Mouse (Mus musculus) stomach, postnatal 0 days (tissue): ENCODE results near the gene Mtg1. TPM values are rescaled to one million over a fixed set of nuclear protein-coding genes. Genes with fewer than 3 reads are reported as not detected.

Experiments used
- ATAC-seq: fragments of 200-750 bp; cut with Nextera tagmentation; 2 replicates; pipeline ENCODE4 v1.8.0; 2017; ENCODE audit not compliant: low FRiP score, low TSS enrichment
- DNase-seq: peaks from one replicate; pipeline ENCODE4 v3.0.0-alpha.2; 2016; ENCODE audit warnings: low spot score
- H3K27ac ChIP-seq: fragments of 300-500 bp; sonication (generic); replicated peaks from 2 replicates; pipeline ENCODE4 v1.5.1; 2014; ENCODE audit warnings: mild to moderate bottlenecking, control low read depth
- H3K27me3 ChIP-seq: fragments of 300-500 bp; sonication (generic); 2 replicates; pipeline ENCODE4 v1.6.1; 2014; ENCODE audit warnings: low read length; ENCODE audit not compliant: control insufficient read depth, insufficient read depth
- H3K36me3 ChIP-seq: fragments of 300-500 bp; sonication (generic); 2 replicates; pipeline ENCODE4 v1.6.1; 2014; ENCODE audit warnings: low read length, mixed read lengths; ENCODE audit not compliant: control insufficient read depth, insufficient read depth
- H3K4me1 ChIP-seq: fragments of 300-500 bp; sonication (generic); replicated peaks from 2 replicates; pipeline ENCODE4 v1.6.1; 2014; ENCODE audit warnings: antibody characterized with exemption; ENCODE audit not compliant: control insufficient read depth, insufficient read depth
- H3K4me2 ChIP-seq: fragments of 300-500 bp; sonication (generic); replicated peaks from 2 replicates; pipeline ENCODE4 v1.6.1; 2014; ENCODE audit warnings: low read depth, mild to moderate bottlenecking, control low read depth, moderate library complexity
- H3K4me3 ChIP-seq: fragments of 300-500 bp; sonication (generic); 2 replicates; pipeline ENCODE4 v1.5.1; 2014; ENCODE audit warnings: low read depth, low read length, control low read depth
- H3K9ac ChIP-seq: fragments of 300-500 bp; sonication (generic); 2 replicates; pipeline ENCODE4 v1.6.1; 2014; ENCODE audit warnings: mild to moderate bottlenecking, low read length, control low read depth, mixed read lengths
- H3K9me3 ChIP-seq: fragments of 300-500 bp; sonication (generic); 2 replicates; pipeline ENCODE4 v1.6.1; 2016; ENCODE audit warnings: low read length; ENCODE audit not compliant: control insufficient read depth
- CTCF ChIP-seq: IDR thresholded peaks from 2 replicates; pipeline ENCODE4 v1.5.1; 2016; ENCODE audit warnings: antibody characterized with exemption, low read depth, mild to moderate bottlenecking, moderate library complexity
- EP300 ChIP-seq: optimal IDR thresholded peaks from 2 replicates; pipeline ENCODE3; 2016; ENCODE audit warnings: antibody characterized with exemption
- WGBS: fragments of 180-500 bp; shearing (Covaris S2); extraction: QIAGEN DNeasy Blood & Tissue Kit; methylation state at CpG from one replicate; pipeline ENCODE4 v1.1.7; 2014; 5-methylcytosine and 5-hydroxymethylcytosine counted together
- polyA plus RNA-seq: library from polyadenylated mRNA; unstranded; fragments of >200 nt; fragmentation: Nextera tagmentation; extraction: Ambion mirVana; gene quantifications from 2 replicates; pipeline ENCODE4 v1.2.1, GENCODE M21; 2015

Gene Mtg1
- polyA plus RNA-seq, 1 experiment from 2014 or later = 20.6 TPM

- H3K9me3 ChIP-seq = no peaks in the 10 kb centered on the region
- H3K4me2 ChIP-seq = no peak overlapping the region
- ATAC-seq = no peak
- no peaks in the 10 kb centered on the region for H3K27me3 ChIP-seq
- no peak overlapping the region for H3K27ac ChIP-seq
- H3K4me3 ChIP-seq = no peak overlapping the region
- 0 out of 2 replicates have a peak, but pooled peaks cover 2% of the 10 kb centered on the region for H3K4me1 ChIP-seq
- no peak for TF ChIP-seq EP300
- no peak for TF ChIP-seq CTCF
- H3K36me3 ChIP-seq = no peaks in the 10 kb centered on the region
- DNase-seq = no peak
- no peak overlapping the region for H3K9ac ChIP-seq
Observed at GRCm38 (mm10) chr7:140096055-140096454, 41.3 kb upstream of the Mtg1 start.

- Histone ChIP-seq H3K4me3 (no peak overlapping the region), H3K4me1 (0 out of 2 replicates have a peak, but pooled peaks cover 2% of the 10 kb centered on the region), H3K4me2 (no peak overlapping the region), H3K27me3 (no peaks in the 10 kb centered on the region), H3K27ac (no peak overlapping the region), H3K9ac (no peak overlapping the region), H3K36me3 (no peaks in the 10 kb centered on the region), H3K9me3 (no peaks in the 10 kb centered on the region)
- 95% methylated on average over 1 of the region's 1 CpGs for WGBS
- no peak for ATAC-seq
- TF ChIP-seq CTCF = no peak
- TF ChIP-seq EP300 = no peak
- DNase-seq = no peak
Observed at GRCm38 (mm10) chr7:140098466-140098865, 38.9 kb upstream of the Mtg1 start.

GRCm38 (mm10) chr7:140101498-140101897 is 35.9 kb upstream of the Mtg1 start:
- H3K4me3 ChIP-seq = peak overlapping the region; percentile 33
- ATAC-seq (no peak), DNase-seq (no peak)
- 74% methylated on average over 10 of the region's 10 CpGs for WGBS
- no peaks in the 10 kb centered on the region for H3K4me1 ChIP-seq
- H3K4me2 ChIP-seq = peak overlapping the region; percentile 54
- no peaks in the 10 kb centered on the region for H3K27me3 ChIP-seq
- no peaks in the 10 kb centered on the region for H3K9me3 ChIP-seq
- TF ChIP-seq CTCF (no peak), EP300 (no peak)
- H3K9ac ChIP-seq = peak overlapping the region; percentile 9
- H3K36me3 ChIP-seq = peaks cover 7% of the 10 kb centered on the region; the same call in 1 of the 2 replicates
- H3K27ac ChIP-seq = no peak overlapping the region

- peak; percentile 17; the same call in 1 of the 2 replicates for TF ChIP-seq CTCF
- TF ChIP-seq EP300 = no peak
- H3K9me3 ChIP-seq = no peaks in the 10 kb centered on the region
- H3K36me3 ChIP-seq = peaks cover 7% of the 10 kb centered on the region; the same call in 1 of the 2 replicates
- DNase-seq = peak; percentile 89
- H3K4me2 ChIP-seq = peak within 1 kb of the TSS; percentile 54
- peak; percentile 94 for ATAC-seq
- H3K27me3 ChIP-seq = no peaks in the 10 kb centered on the region
- 0 out of 2 replicates have a peak within 1 kb of the TSS, but pooled peaks have one; percentile 2 for H3K27ac ChIP-seq
- no peaks in the 10 kb centered on the region for H3K4me1 ChIP-seq
- under 1% methylated on average over 30 of the region's 30 CpGs for WGBS
- peak within 1 kb of the TSS; percentile 9 for H3K9ac ChIP-seq
- H3K4me3 ChIP-seq = peak within 1 kb of the TSS; percentile 33
Observed at GRCm38 (mm10) chr7:140101993-140102860, 35.1 kb upstream of the Mtg1 start, which contains the start of gene Fuom. Gene Fuom (minus strand): TSS chr7:140102441.

- no peak for DNase-seq
- Histone ChIP-seq H3K4me1 (no peaks in the 10 kb centered on the region), H3K9me3 (no peaks in the 10 kb centered on the region), H3K27me3 (no peaks in the 10 kb centered on the region), H3K9ac (no peak overlapping the region), H3K4me3 (no peak overlapping the region), H3K4me2 (no peak overlapping the region), H3K27ac (no peak overlapping the region), H3K36me3 (peaks cover 13% of the 10 kb centered on the region; the same call in 1 of the 2 replicates)
- 76% methylated on average over 4 of the region's 4 CpGs for WGBS
- no peak for TF ChIP-seq CTCF
- TF ChIP-seq EP300 = no peak
- ATAC-seq = no peak
Observed at GRCm38 (mm10) chr7:140104009-140104408, 33.4 kb upstream of the Mtg1 start.

GRCm38 (mm10) chr7:140111943-140112342 is 25.4 kb upstream of the Mtg1 start:
- no peaks in the 10 kb centered on the region for H3K4me1 ChIP-seq
- no peaks in the 10 kb centered on the region for H3K9me3 ChIP-seq
- peaks cover 28% of the 10 kb centered on the region for H3K36me3 ChIP-seq
- DNase-seq (no peak), ATAC-seq (no peak)
- H3K4me3 ChIP-seq = no peak overlapping the region
- 65% methylated on average over 3 of the region's 3 CpGs for WGBS
- H3K4me2 ChIP-seq = no peak overlapping the region
- no peak overlapping the region for H3K27ac ChIP-seq
- no peak overlapping the region for H3K9ac ChIP-seq
- no peaks in the 10 kb centered on the region for H3K27me3 ChIP-seq
- TF ChIP-seq CTCF (no peak), EP300 (no peak)
